Mouse (Mus musculus) testis, adult 2 months (tissue): Measurements from ENCODE around the gene Lbp.

Experiments used
- CTCF ChIP-seq: fragments of 200-500 bp; IDR thresholded peaks from 2 replicates; pipeline ENCODE4 v1.5.1; 2012; ENCODE audit warnings: low read depth, mild to moderate bottlenecking, inconsistent platforms, low read length, moderate library complexity; ENCODE audit not compliant: control insufficient read depth, insufficient read depth, insufficient replicate concordance
- POLR2A ChIP-seq: fragments of 200-500 bp; IDR thresholded peaks from 2 replicates; pipeline ENCODE4 v1.6.1; 2012; ENCODE audit warnings: low read depth, mild to moderate bottlenecking, inconsistent platforms, low read length, moderate library complexity; ENCODE audit not compliant: control insufficient read depth

- TF ChIP-seq CTCF (0 out of 2 replicates have a peak, but pooled peaks have one; percentile 28), POLR2A (no peak)
These were observed 73.2 kb downstream of the Lbp start for GRCm38 (mm10) chr2:158379354-158380078.
